Mouse (Mus musculus): ENCODE data around the gene Uba52. TPM values are rescaled to one million over a fixed set of nuclear protein-coding genes. Genes with fewer than 3 reads are reported as not detected.
A peak's percentile ranks its signal among the peaks of the same experiment; 100 is the strongest.

Gene Uba52
- total RNA-seq, 2 experiments from 2014 or later, result 1,529 to 1,618 TPM

DNA sequence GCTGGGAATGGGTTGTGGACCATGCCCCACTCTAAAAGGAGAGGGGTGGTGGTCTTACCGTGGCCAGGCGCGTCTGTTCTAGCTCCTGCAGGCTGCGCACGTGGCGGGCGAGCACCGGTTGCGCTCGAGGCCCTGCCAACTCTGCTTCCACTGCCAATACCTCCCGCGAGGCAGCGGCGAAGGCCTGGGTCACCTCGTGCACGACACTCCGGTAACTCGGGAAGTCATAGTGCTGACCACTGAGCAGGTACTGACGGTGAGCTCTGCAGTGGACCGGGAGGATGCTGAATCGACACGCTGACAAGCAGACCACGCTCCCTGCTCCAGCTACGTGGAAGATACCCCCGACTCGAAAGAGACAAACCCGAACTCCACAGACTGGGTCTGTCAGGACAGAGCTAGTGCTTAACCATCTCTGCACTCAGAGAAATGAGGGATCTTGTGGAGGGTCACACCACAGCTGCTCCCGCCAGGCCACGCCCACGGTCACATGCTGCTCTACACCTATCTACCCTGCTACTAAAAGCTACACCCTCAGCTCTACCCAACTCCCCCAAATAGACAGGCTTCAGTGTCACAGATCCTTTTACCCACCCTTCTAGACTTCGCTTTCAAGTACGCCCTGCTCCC lies 4.8 kb downstream of the Uba52 start:
- DNase-seq (ENCODE audit: low spot score in 2 of 2), result no peak

- peak in 1 of 2 experiments; percentile 72 for DNase-seq (ENCODE audit: low spot score in 2 of 2)
These were observed 5.8 kb downstream of the Uba52 start for GRCm38 (mm10) chr8:70504851-70505250.

- peak in 1 of 2 experiments; percentile 30 for DNase-seq (ENCODE audit: low spot score in 2 of 2)
These were observed 6.3 kb downstream of the Uba52 start for GRCm38 (mm10) chr8:70504291-70504716.

- peak in 1 of 2 experiments; percentile 37 for DNase-seq (ENCODE audit: low spot score in 2 of 2)
These were observed 7.4 kb downstream of the Uba52 start for GRCm38 (mm10) chr8:70503062-70503750.

DNA sequence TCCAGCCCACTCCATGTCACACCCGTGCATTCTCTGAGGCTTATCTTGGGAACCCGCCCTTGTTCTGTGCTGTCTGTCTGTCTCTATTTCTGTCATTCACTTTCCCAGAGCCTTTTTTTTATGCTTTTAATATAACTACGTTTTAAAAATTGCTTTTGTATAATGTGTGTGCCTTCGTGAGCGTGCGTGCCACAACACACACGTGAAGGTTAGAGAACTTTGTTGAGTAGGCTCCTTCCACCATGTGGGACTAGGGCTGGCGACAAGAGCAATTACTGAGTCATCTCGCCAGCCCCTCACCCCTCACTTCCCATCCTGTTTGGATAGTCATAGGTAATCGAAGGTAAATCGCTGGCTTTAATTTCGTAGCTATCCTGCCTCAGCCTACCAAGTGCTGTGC lies 8.1 kb downstream of the Uba52 start:
- DNase-seq (ENCODE audit: low spot score in 2 of 2), result no peak

DNA sequence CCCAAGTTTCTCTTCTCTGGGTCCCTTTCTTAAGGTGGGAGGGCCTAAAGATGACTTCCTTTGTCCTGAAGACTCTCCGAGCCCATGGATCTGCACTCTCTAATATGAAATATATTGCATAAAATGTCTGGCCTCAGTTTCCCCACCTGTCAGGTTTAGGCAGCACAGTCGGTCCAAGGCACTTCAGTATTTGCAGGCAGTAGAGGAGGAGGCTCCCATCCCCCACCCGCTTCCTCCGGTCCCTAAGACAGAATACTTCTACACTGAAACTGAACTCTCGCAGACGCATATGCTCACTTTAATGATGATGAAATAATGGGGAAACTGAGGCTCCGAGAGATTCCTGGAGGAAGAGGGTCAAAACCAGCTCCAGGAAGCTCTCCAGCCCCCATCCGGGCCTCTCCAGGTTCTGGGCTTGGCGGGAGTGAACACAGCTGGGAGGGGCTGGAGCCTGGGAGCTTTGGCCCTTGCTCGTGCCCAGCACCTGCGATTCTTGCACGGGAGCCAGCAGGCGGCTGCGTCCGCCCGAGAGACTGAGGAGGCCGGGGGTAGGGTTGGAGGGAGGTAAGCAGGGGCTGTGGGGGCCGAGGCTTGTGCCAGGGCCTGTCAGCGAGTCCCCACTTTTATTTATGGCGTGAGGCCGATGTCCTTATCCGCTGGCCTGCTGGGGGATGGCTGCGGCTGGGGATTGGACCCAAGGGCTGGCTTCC lies 8.6 kb downstream of the Uba52 start:
- no peak for DNase-seq (ENCODE audit: low spot score in 2 of 2)

DNA sequence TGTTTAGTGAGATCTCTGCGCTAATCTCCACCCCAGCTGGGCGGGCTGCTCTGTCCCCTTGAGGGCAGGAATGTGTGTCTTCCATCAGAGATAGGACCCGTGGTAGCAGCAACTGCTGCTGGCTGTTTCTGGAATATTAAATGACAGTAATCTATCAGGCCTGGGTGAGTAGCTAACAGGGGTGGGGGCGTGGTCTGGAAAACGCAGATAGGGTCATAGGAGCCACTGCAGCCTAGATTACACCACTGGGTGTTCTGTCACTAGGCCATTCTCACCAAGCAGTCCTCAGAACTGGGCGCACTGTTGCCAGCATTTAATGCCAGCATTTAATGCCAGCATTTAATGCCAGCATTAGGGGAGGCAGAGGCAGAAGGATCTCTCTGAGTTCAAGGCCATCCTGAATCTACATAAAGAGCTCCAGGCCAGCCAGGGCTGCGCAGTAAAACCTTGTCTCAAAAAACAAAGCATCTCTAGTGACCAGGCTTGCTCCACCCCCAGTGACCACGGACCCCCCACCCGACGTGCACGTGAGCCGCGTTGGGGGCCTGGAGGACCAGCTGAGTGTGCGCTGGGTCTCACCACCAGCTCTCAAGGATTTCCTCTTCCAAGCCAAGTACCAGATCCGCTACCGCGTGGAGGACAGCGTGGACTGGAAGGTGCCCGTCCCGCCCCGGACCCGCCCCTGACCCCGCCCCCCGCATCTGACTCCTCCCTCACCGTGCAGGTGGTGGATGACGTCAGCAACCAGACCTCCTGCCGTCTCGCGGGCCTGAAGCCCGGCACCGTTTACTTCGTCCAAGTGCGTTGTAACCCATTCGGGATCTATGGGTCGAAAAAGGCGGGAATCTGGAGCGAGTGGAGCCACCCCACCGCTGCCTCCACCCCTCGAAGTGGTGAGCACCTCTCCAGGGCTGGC lies 10.0 kb downstream of the Uba52 start:
- no peak for DNase-seq (ENCODE audit: low spot score in 2 of 2)

GRCm38 (mm10) chr8:70495771-70496062 lies 14.9 kb downstream of the Uba52 start:
- DNase-seq (ENCODE audit: low spot score in 2 of 2), result no peak

DNA sequence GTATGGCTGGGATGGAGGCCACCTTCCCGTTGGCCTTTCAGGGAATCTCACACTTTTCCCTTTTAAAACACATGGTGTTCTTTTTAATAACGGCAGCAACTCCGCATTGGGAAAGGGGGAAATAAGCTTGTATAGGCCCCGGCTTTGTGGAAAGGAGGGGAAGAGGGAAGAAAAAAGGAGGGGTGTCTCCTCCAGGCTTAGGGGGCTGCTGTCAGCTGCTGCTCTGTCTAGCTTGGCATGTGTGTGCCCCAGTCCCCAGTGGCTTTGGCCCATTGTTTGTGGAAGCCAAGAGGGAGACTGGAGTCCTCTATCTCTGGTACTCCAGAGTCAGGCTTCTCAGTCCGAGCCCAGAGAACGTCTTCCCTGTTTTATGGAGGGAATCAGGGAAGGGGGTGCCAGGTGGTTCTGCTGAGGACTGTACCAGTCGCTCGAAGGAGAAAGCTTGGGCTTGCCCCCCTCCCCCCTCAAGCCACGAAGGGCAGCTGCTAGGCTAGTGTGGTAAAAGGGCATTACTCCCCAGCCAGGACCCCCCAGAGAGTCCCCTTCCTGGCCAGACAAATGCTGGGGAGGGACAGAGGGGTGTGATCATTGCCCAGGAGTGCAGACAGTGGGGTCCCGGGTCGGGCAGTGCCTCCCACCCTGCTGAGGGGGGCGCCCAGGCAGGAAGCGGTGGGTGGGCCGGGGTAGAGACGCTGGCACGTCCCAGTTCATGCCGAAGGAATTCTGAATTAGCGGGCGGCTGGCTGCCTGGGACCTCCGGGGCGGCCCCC lies 15.4 kb downstream of the Uba52 start:
- DNase-seq (ENCODE audit: low spot score in 2 of 2), result no peak

DNA sequence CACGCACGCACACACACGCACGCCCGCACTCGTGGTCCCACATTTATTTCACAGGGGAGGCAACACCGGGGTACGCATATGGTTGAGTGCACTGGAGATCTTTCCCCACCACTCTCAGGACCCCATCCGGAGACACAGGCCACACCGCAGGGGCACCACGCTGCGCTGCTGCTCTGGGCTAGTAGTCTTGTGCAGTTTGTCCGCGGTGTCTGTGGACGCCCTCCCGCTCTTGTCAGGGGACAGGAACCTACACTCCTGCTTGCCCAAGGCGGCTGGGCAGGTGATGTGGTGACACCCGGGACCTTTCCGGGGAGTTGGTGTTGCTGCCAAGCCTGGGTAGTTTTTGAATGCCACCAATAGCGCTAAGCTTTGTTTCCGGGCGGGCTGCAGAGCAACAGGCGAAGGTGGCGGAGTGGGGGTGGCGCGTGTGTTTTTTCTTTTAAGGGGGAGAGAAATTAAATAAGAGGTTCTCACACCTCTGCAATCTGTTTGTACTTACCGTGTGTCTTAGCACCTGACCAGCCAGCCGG lies 16.1 kb downstream of the Uba52 start:
- DNase-seq (ENCODE audit: low spot score in 2 of 2), result no peak

GRCm38 (mm10) chr8:70493692-70494415 lies 16.7 kb downstream of the Uba52 start:
- no peak for DNase-seq (ENCODE audit: low spot score in 2 of 2)

GRCm38 (mm10) chr8:70492664-70493640 lies 17.6 kb downstream of the Uba52 start, which contains the start of gene Crlf1:
Gene Crlf1, plus strand, starts transcription at chr8:70493158.
- no peak for DNase-seq (ENCODE audit: low spot score in 2 of 2)

GRCm38 (mm10) chr8:70490880-70491495 lies 19.6 kb downstream of the Uba52 start:
- no peak for DNase-seq (ENCODE audit: low spot score in 2 of 2)

DNA sequence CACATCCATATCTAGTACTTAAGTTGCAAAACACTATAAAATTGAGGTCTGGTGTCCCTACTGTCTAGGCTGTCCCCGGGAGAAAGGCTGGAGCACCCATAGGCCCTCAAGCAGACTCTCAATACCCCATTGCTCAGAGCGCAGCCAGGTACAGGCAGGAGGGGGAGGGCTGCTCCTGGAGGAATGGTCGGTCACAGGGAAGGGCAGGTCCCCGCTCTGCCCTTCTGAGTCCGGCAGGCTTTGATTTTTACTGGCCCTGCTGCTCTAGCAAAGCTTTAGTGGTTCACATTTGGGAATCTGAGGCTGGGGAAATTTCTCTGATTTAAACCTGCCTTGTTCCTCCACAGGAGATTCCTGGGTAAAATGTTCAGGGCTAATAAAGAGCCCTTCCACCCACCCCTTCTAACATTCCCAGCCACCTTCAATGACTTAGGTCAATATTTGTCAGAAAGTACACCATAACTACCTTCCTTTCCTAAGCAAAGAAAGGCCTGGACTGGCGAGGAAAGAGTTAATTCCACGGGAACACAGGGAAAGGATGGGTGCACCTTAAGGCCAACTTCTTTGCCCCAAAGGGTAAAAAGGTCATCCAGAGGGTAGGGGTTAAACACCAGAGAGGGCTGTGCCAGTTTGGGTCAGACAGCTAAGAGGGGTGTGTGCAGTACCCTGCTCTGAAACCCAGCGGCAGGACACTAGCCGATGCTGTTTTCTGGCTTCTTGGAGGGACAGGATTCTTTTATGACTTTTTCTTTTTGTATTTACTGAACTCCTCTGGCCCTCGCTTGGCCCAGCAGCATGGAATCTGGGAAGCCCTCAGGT lies 20.3 kb downstream of the Uba52 start:
- DNase-seq (ENCODE audit: low spot score in 2 of 2), result no peak

- no peak for DNase-seq (ENCODE audit: low spot score in 2 of 2)
These were observed 21.0 kb downstream of the Uba52 start for GRCm38 (mm10) chr8:70489576-70489975.

GRCm38 (mm10) chr8:70488931-70489470 lies 21.6 kb downstream of the Uba52 start:
- DNase-seq (ENCODE audit: low spot score in 2 of 2), result no peak

Data from adrenal gland, postnatal 4 days (tissue).